Mouse (Mus musculus): ENCODE measurements around the gene H1fx. TPM values are rescaled to one million over a fixed set of nuclear protein-coding genes. Genes with fewer than 3 reads are reported as not detected.
"Not testable (repeated sequence)": the region's sequence is repeated elsewhere in the genome, so short reads cannot be mapped to it uniquely, and the experiment has no call there.

Gene H1fx
- 1.4 and 4.9 TPM in 2 replicates for total RNA-seq (2014; fragmentation: Nextera tagmentation)
- total RNA-seq (2017), result 0.78 and 2.7 TPM in 2 replicates

GRCm38 (mm10) chr6:87981547-87982256, at the start of gene H1fx:
Gene H1fx (minus strand): TSS chr6:87981637.
- ATAC-seq (replicated peaks; ENCODE audit: poor library complexity, severe bottlenecking), result peak; percentile 76

- peak; percentile 66 for ATAC-seq (replicated peaks; ENCODE audit: poor library complexity, severe bottlenecking)
These were observed 49.0 kb upstream of the H1fx start for GRCm38 (mm10) chr6:88030432-88030831.

GRCm38 (mm10) chr6:88027390-88027789, 46.0 kb upstream of the H1fx start:
- peak; percentile 50 for ATAC-seq (replicated peaks; ENCODE audit: poor library complexity, severe bottlenecking)

GRCm38 (mm10) chr6:88023316-88023890, 42.0 kb upstream of the H1fx start:
- no peak for ATAC-seq (replicated peaks; ENCODE audit: poor library complexity, severe bottlenecking)

- ATAC-seq (replicated peaks; ENCODE audit: poor library complexity, severe bottlenecking), result peak; percentile 33
These were observed 37.7 kb upstream of the H1fx start for GRCm38 (mm10) chr6:88019154-88019553.

- no peak for ATAC-seq (replicated peaks; ENCODE audit: poor library complexity, severe bottlenecking)
These were observed 36.4 kb upstream of the H1fx start for GRCm38 (mm10) chr6:88017821-88018220.

- no peak for ATAC-seq (replicated peaks; ENCODE audit: poor library complexity, severe bottlenecking)
These were observed 34.4 kb upstream of the H1fx start for GRCm38 (mm10) chr6:88015797-88016196.

- ATAC-seq (replicated peaks; ENCODE audit: poor library complexity, severe bottlenecking), result no peak
These were observed 32.0 kb upstream of the H1fx start for GRCm38 (mm10) chr6:88013456-88013855.

GRCm38 (mm10) chr6:88012601-88013000, 31.2 kb upstream of the H1fx start:
- no peak for ATAC-seq (replicated peaks; ENCODE audit: poor library complexity, severe bottlenecking)

GRCm38 (mm10) chr6:88011106-88011505, 29.7 kb upstream of the H1fx start:
- ATAC-seq (replicated peaks; ENCODE audit: poor library complexity, severe bottlenecking), result not testable (repeated sequence)

GRCm38 (mm10) chr6:88009209-88009608, 27.8 kb upstream of the H1fx start:
- peak; percentile 91 for ATAC-seq (replicated peaks; ENCODE audit: poor library complexity, severe bottlenecking)

GRCm38 (mm10) chr6:88004773-88005172, 23.3 kb upstream of the H1fx start:
- not testable (repeated sequence) for ATAC-seq (replicated peaks; ENCODE audit: poor library complexity, severe bottlenecking)

GRCm38 (mm10) chr6:88003439-88003838, 22.0 kb upstream of the H1fx start:
- no peak for ATAC-seq (replicated peaks; ENCODE audit: poor library complexity, severe bottlenecking)

- ATAC-seq (replicated peaks; ENCODE audit: poor library complexity, severe bottlenecking), result no peak
These were observed 16.9 kb upstream of the H1fx start for GRCm38 (mm10) chr6:87998358-87998757.

GRCm38 (mm10) chr6:87997706-87998265, 16.3 kb upstream of the H1fx start:
- peak; percentile 73 for ATAC-seq (replicated peaks; ENCODE audit: poor library complexity, severe bottlenecking)

GRCm38 (mm10) chr6:87996606-87997005, 15.2 kb upstream of the H1fx start:
- no peak for ATAC-seq (replicated peaks; ENCODE audit: poor library complexity, severe bottlenecking)

GRCm38 (mm10) chr6:87995519-87995918, 14.1 kb upstream of the H1fx start:
- no peak for ATAC-seq (replicated peaks; ENCODE audit: poor library complexity, severe bottlenecking)

- ATAC-seq (replicated peaks; ENCODE audit: poor library complexity, severe bottlenecking), result no peak
These were observed 12.5 kb upstream of the H1fx start for GRCm38 (mm10) chr6:87993790-87994571.

- peak; percentile 93 for ATAC-seq (replicated peaks; ENCODE audit: poor library complexity, severe bottlenecking)
These were observed 11.3 kb upstream of the H1fx start for GRCm38 (mm10) chr6:87992733-87993132.

- no peak for ATAC-seq (replicated peaks; ENCODE audit: poor library complexity, severe bottlenecking)
These were observed 10.4 kb upstream of the H1fx start for GRCm38 (mm10) chr6:87991886-87992285.

- 0 out of 2 replicates have a peak, but pooled peaks have one; percentile 7 for ATAC-seq (replicated peaks; ENCODE audit: poor library complexity, severe bottlenecking)
These were observed 9.8 kb upstream of the H1fx start for GRCm38 (mm10) chr6:87991216-87991615.
